In genomic region chr17:83889691-83890372, GRCm38 (mm10) we compare ENCODE assay signal across 9 mouse cellular contexts. TPM values are rescaled to one million over a fixed set of nuclear protein-coding genes. Genes with fewer than 3 reads are reported as not detected.
A peak's percentile ranks its signal among the peaks of the same experiment; 100 is the strongest.
DNase-seq lines count a peak whose midpoint lies in the region; ATAC-seq lines count a peak whose summit lies in the region.
"Had no signal": no experiment of that assay in that cellular context is flagged by ENCODE, and none has a peak within 500 bp of the region (broad histone marks: within the 10 kb centered on the region; RNA-seq: fewer than 3 reads in every experiment).

No protein-coding gene starts in this region.

- H3K4me2 ChIP-seq in forebrain, embryonic 14.5 days (ENCODE audit: low read length), result no peak overlapping the region
- H3K4me2 ChIP-seq in kidney, embryonic 15.5 days, result no peak overlapping the region
- no peak overlapping the region for H3K4me2 ChIP-seq in limb, embryonic 15.5 days

- H3K9ac ChIP-seq in forebrain, embryonic 14.5 days (ENCODE audit: low read length), result no peak overlapping the region; the same call in 1 of the 2 replicates
- H3K9ac ChIP-seq in kidney, embryonic 15.5 days, result no peak overlapping the region
- H3K9ac ChIP-seq in limb, embryonic 15.5 days, result no peak overlapping the region

- H3K9me3 ChIP-seq in forebrain, embryonic 14.5 days (replicated peaks; ENCODE audit: control insufficient read depth, low read length), result no peaks in the 10 kb centered on the region
- no peaks in the 10 kb centered on the region for H3K9me3 ChIP-seq in kidney, embryonic 15.5 days (replicated peaks)
- H3K9me3 ChIP-seq in limb, embryonic 15.5 days, result no peaks in the 10 kb centered on the region

- peak overlapping the region; percentile 57; the same call in 1 of the 2 replicates for H3K27ac ChIP-seq in forebrain, embryonic 14.5 days (ENCODE audit: low read depth, low read length)
- peak overlapping the region; percentile 85 for H3K27ac ChIP-seq in kidney, embryonic 15.5 days
- H3K27ac ChIP-seq in limb, embryonic 15.5 days, result peak overlapping the region; percentile 91

- no peaks in the 10 kb centered on the region for H3K36me3 ChIP-seq in forebrain, embryonic 14.5 days (ENCODE audit: control insufficient read depth, insufficient read depth, low read length)
- no peaks in the 10 kb centered on the region for H3K36me3 ChIP-seq in kidney, embryonic 15.5 days
- H3K36me3 ChIP-seq in limb, embryonic 15.5 days, result no peaks in the 10 kb centered on the region

- peaks cover 4% of the 10 kb centered on the region for H3K4me1 ChIP-seq in forebrain, embryonic 14.5 days (ENCODE audit: control insufficient read depth, insufficient read depth, low read length)
- H3K4me1 ChIP-seq in kidney, embryonic 15.5 days, result peaks cover 42% of the 10 kb centered on the region
- H3K4me1 ChIP-seq in limb, embryonic 15.5 days, result peaks cover 52% of the 10 kb centered on the region

- DNase-seq in cerebellum, postnatal 36 days, result no peak
- peak; percentile 83 for DNase-seq in 3T3-L1 (ENCODE audit: low read depth, low spot score)
- peak; percentile 76 for DNase-seq in forebrain, embryonic 14.5 days (ENCODE audit: low spot score)
- DNase-seq in ovary, postnatal 14 days (ENCODE audit: low spot score), result peak; percentile 43
- no peak for DNase-seq in thymus, postnatal 10 days (ENCODE audit: low spot score in 2 of 2)

- H3K4me3 ChIP-seq in forebrain, embryonic 14.5 days (ENCODE audit: low read depth, low read length), result no peak overlapping the region
- H3K4me3 ChIP-seq in kidney, embryonic 15.5 days (replicated peaks), result no peak overlapping the region
- no peak overlapping the region for H3K4me3 ChIP-seq in limb, embryonic 15.5 days

- no peaks in the 10 kb centered on the region for H3K27me3 ChIP-seq in forebrain, embryonic 14.5 days (replicated peaks; ENCODE audit: control insufficient read depth, insufficient read depth, low read length)
- no peaks in the 10 kb centered on the region for H3K27me3 ChIP-seq in kidney, embryonic 15.5 days
- no peaks in the 10 kb centered on the region for H3K27me3 ChIP-seq in limb, embryonic 15.5 days

- ATAC-seq in cerebellum, adult (ENCODE audit: insufficient number of reproducible peaks, low FRiP score, low TSS enrichment), result peak; percentile 50; the same call in 1 of the 2 replicates
- peak; percentile 69 for ATAC-seq in forebrain, embryonic 14.5 days
- ATAC-seq in kidney, embryonic 15.5 days (replicated peaks; ENCODE audit: low FRiP score), result peak; percentile 48
- peak; percentile 37; the same call in 1 of the 2 replicates for ATAC-seq in limb, embryonic 15.5 days (ENCODE audit: insufficient number of reproducible peaks, low FRiP score, low TSS enrichment, low read depth)

- WGBS in forebrain, embryonic 14.5 days, result 32% methylated on average over 13 of the region's 13 CpGs
- 24% methylated on average over 13 of the region's 13 CpGs for WGBS in kidney, embryonic 15.5 days
- WGBS in limb, embryonic 15.5 days, result 21% methylated on average over 13 of the region's 13 CpGs

RNA-seq across cellular contexts. Expression of gene Haao, which starts 42.1 kb away (rescaled TPM):
- polyA plus RNA-seq in forebrain, embryonic 14.5 days (2014; fragmentation: Nextera tagmentation; extraction: Ambion mirVana), result 0.53 TPM in 1 of 2 replicates, not detected in the other
- polyA plus RNA-seq in kidney, embryonic 15.5 days (2015; fragmentation: Nextera tagmentation; extraction: Ambion mirVana), result 1.8 and 2.3 TPM in 2 replicates
- polyA plus RNA-seq in limb, embryonic 15.5 days (2015; fragmentation: Nextera tagmentation; extraction: Ambion mirVana), result 1.4 and 2.2 TPM in 2 replicates
- polyA plus RNA-seq: neural tube, embryonic 11.5 days had no signal

Comparison
In these comparisons a context has a peak if more than half of its experiments do, and no peak if none do; other contexts are left out.
1. DNase-seq: peak in 3T3-L1 (single experiment), forebrain, embryonic 14.5 days (single experiment) and ovary, postnatal 14 days (single experiment); none in cerebellum, postnatal 36 days (0 of 2) and thymus, postnatal 10 days (0 of 2).
2. Peak in every context shown above with its lines, with median percentiles within 50 percentile points of each other: ATAC-seq and H3K27ac ChIP-seq.